Mouse (Mus musculus): ENCODE results near the gene Cacna1c.

DNA sequence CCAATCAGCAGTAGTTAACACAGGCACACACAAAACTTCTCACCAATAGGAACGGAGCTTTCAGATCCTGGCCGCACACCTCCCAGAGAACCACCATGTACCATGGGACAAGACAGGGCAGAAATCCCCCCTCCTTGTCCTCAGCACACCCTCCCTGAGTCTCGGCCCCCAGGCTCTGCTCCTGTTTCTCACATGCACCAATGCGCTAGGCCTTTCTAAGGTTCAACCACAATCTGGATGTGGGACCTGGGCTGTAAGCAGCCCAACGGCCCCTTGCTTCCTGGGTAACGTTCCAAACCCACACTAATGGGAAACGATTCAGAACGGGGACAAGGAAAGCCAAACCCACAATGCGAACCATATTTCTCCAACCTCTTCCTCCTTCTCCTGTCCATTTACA lies 237.7 kb downstream of the Cacna1c start:
- TF ChIP-seq HCFC1 (IDR thresholded peaks at IDR 0.05; ENCODE audit: borderline replicate concordance, insufficient read depth, low read length) (no peak), MAFK (IDR thresholded peaks at IDR 0.05; ENCODE audit: insufficient read depth, low read depth, low read length) (no peak)
